Mouse (Mus musculus): ENCODE results near the gene Efna2. TPM values are rescaled to one million over a fixed set of nuclear protein-coding genes. Genes with fewer than 3 reads are reported as not detected.

Efna2 gene
- 47.9 and 48.0 TPM in 2 replicates for polyA plus RNA-seq (2016; fragmentation: Nextera tagmentation; extraction: Ambion mirVana)

DNA sequence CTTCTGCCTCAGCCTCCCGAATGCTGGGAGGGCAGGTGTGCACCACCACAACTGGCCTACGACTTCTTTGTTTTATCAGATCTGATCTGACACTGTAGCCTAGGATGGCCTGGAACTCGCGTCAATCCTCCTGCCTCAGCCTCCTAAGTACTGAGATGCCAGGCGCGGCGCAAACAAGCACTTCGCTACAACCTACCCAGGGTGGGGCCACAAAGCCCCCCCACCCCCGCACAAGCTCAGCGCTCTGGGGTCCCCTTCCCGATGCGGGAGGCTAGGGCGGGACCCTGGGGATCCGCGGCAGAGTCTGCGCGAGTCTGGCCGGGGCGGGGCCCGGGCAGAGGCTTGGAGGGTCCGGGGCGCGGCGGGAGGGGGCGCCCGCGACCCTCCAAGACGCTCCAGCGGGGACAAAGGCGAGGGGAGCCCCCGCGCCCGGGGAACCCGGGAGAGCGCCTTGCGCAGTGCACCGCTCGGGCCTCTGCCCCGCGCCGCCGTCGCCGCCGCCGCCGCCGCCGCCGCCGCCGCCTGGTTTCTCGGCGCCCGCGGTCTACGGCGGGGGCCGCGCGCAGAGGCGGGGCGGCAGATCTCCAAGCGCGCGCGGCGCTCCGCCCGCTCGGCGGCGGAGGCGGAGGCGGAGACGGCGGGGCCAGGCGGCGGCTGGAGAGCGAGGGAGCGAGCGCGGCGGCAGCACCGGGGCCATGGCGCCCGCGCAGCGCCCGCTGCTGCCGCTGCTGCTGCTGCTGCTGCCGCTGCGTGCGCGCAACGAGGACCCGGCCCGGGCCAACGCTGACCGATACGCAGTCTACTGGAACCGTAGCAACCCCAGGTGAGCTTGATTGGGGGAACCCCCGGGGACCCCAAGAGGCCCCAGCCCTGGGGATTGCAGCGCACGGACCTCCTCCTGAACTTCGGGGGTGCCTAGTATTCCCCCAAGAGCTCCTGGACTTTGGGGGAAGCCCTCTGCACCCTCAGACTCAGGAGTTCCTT is at the start of gene Efna2:
Efna2 (plus strand) TSS at position 415 of the 984 bp plus-strand sequence.
- peak within 1 kb of the TSS; percentile 90 for H3K4me2 ChIP-seq (replicated peaks)
- peaks cover 31% of the 10 kb centered on the region for H3K4me1 ChIP-seq
- peak within 1 kb of the TSS; percentile 76 for H3K4me3 ChIP-seq
- H3K9me3 ChIP-seq, result no peaks in the 10 kb centered on the region
- peak within 1 kb of the TSS; percentile 88 for H3K9ac ChIP-seq
- H3K27ac ChIP-seq, result peak within 1 kb of the TSS; percentile 53
- H3K27me3 ChIP-seq (replicated peaks), result no peaks in the 10 kb centered on the region
- ATAC-seq (ENCODE audit: low FRiP score, low read depth), result peak; percentile 70
- H3K36me3 ChIP-seq, result peaks cover 11% of the 10 kb centered on the region
- 2% methylated on average over 90 of the region's 106 CpGs for WGBS

DNA sequence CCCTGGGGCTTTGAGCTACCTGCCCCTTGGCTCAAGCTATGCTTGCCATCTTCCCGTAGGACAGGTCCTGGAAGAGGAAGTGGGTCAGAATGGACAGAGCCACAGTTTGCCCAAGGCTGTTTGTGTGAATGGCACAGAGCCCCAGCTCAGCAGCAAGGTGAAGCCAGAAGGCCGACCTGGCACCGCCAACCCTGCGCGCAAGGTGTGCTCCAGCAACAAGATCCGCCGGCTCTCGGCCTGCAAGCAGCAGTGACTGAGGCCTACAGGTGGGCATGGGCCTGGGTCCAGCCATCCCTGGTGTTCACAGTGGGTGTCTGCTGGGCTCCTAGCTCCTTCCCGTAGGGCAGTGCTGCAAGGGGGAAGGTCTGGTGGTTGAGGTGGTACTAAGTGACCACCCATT is 49.4 kb upstream of the Efna2 start:
- Histone ChIP-seq H3K36me3 (peaks cover 95% of the 10 kb centered on the region), H3K9me3 (no peaks in the 10 kb centered on the region), H3K4me1 (peaks cover 15% of the 10 kb centered on the region; the same call in 1 of the 2 replicates), H3K27ac (no peak overlapping the region), H3K27me3 (replicated peaks) (peaks cover 25% of the 10 kb centered on the region), H3K9ac (no peak overlapping the region), H3K4me2 (replicated peaks) (no peak overlapping the region), H3K4me3 (no peak overlapping the region)
- no peak for ATAC-seq (ENCODE audit: low FRiP score, low read depth)
- 93% methylated on average over 9 of the region's 9 CpGs for WGBS

DNA sequence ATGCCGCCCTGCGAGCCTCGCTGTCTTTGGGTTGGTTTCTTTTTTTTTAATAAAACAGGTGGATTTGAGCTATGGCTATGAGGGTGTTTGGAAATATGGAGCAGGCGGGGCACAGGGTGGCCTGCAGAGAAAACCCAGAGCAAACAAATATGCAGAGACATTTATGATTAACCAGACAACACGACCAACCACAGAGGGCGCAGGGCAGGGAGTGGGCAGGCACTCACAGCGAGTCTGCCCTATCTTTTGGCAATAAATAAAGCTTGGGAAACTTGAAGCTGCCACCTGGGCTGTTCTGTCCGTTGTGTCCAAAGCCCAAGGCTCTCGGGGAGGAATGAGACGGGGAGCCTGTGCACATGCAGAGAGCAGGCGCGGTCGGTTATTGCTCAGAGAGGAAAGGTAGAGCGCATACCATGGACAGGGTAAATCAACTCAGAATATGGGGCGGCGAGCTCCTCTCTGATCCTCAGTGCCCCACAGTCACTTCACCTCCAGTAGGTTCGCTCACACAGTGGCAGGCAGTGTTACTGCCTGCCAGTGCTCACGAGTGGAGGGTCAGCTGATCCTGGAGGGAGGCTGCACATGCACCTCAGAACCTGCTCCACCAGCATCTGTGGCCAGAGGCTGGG is 48.8 kb upstream of the Efna2 start:
- 84% methylated on average over 18 of the region's 18 CpGs for WGBS
- Histone ChIP-seq H3K4me3 (0 out of 2 replicates have a peak overlapping the region, but pooled peaks have one; percentile 9), H3K4me2 (replicated peaks) (no peak overlapping the region), H3K9me3 (no peaks in the 10 kb centered on the region), H3K9ac (no peak overlapping the region), H3K27ac (no peak overlapping the region), H3K36me3 (peaks cover 95% of the 10 kb centered on the region), H3K4me1 (peaks cover 15% of the 10 kb centered on the region; the same call in 1 of the 2 replicates), H3K27me3 (replicated peaks) (peaks cover 29% of the 10 kb centered on the region)
- ATAC-seq (ENCODE audit: low FRiP score, low read depth), result no peak

DNA sequence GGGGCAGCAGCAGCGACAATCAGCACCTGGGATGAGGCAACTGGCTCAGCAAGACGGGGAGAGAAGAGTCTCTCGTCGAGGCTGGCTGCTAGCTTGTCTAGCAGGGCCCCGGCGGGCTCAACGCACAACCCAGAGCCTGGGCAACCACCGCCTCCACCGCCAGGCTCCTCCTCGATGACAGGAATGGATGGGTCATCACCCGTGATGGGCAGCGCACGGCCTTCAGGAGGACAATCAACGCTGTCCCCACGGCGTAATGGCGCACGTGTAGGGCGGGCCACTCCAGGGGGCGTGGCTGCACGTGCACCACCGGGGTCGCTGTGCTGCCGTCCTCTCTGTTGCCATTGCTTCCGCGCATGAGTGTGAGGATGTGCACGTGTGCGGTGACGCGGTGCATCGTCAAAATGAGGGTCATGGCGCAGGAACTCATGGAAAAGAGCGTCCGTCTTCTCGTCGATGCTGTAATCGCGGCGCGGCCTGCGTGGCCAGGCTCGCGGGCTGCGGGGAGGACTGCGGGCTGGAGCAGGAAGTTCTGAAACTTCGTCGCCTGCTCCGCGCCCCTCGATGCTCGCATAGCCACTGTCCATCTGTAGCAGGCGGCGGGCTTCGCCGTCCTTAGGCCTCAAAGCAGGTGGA is 47.8 kb upstream of the Efna2 start:
- no peaks in the 10 kb centered on the region for H3K9me3 ChIP-seq
- WGBS, result 11% methylated on average over 55 of the region's 55 CpGs
- H3K4me2 ChIP-seq (replicated peaks), result peak overlapping the region; percentile 42
- peak overlapping the region; percentile 7; the same call in 1 of the 2 replicates for H3K4me3 ChIP-seq
- H3K27ac ChIP-seq, result no peak overlapping the region
- H3K4me1 ChIP-seq, result peaks cover 18% of the 10 kb centered on the region
- H3K36me3 ChIP-seq, result peaks cover 88% of the 10 kb centered on the region
- H3K27me3 ChIP-seq (replicated peaks), result peaks cover 38% of the 10 kb centered on the region
- ATAC-seq (ENCODE audit: low FRiP score, low read depth), result peak; percentile 45; the same call in 1 of the 2 replicates
- H3K9ac ChIP-seq, result no peak overlapping the region

DNA sequence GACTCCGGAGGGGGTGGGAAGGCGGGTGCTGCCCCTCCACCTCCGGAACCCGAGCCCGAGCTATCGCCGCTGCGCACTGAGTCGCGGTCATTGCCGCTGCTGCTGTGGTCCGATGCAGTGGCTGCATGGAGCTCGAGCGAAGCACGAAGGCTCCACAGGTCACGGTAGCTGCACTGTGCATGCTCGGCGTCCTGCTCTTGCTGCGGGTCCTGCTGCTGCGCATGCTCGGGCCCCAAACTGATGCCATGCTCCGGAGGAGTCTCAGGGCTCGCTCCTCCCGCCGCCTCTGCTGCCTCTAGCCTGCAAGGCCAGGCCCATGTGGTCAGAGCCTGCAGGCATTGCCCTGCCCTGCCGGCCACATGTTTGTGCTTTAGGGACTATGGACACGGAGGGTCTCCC is 47.3 kb upstream of the Efna2 start:
- peaks cover 43% of the 10 kb centered on the region for H3K27me3 ChIP-seq (replicated peaks)
- no peak overlapping the region for H3K9ac ChIP-seq
- peaks cover 23% of the 10 kb centered on the region for H3K4me1 ChIP-seq
- peaks cover 83% of the 10 kb centered on the region for H3K36me3 ChIP-seq
- ATAC-seq (ENCODE audit: low FRiP score, low read depth), result peak; percentile 2; the same call in 1 of the 2 replicates
- WGBS, result 35% methylated on average over 27 of the region's 27 CpGs
- H3K4me2 ChIP-seq (replicated peaks), result peak overlapping the region; percentile 42
- no peak overlapping the region for H3K4me3 ChIP-seq
- H3K27ac ChIP-seq, result no peak overlapping the region
- H3K9me3 ChIP-seq, result no peaks in the 10 kb centered on the region

DNA sequence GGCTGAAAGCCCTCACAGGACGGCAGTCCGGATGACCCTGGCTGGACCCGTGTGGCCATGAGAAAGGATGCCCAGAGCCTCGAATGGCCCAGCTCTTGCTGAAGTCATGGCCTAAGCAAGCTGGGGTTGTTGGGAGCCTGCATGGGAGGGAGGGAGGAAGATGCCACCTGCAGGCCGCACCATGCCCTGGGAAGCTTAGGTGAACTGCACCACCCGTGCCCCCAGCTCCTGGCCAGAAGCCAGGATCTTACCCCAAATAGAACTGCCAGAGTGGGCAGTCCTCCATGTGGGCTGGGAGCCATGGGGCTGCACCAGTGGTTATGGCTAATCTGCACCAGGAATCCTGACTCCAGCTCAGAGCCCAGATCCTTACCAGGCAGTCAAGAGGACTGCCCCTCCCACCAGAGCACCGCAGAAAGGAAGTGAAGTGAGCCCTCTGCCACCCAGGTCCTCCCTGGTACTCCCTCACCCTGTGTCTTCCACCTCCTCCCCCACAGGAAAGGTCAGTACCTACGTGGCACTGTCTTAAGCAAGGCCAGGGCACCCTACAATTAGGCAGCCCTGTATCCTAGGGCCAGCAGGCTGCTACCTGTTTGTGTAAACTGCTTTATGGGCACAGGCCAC is 45.9 kb upstream of the Efna2 start:
- no peak for ATAC-seq (ENCODE audit: low FRiP score, low read depth)
- Histone ChIP-seq H3K4me2 (replicated peaks) (0 out of 2 replicates have a peak overlapping the region, but pooled peaks have one; percentile 9), H3K9me3 (no peaks in the 10 kb centered on the region), H3K4me1 (peaks cover 37% of the 10 kb centered on the region), H3K36me3 (peaks cover 69% of the 10 kb centered on the region), H3K9ac (no peak overlapping the region), H3K4me3 (no peak overlapping the region), H3K27ac (no peak overlapping the region), H3K27me3 (replicated peaks) (peaks cover 54% of the 10 kb centered on the region)
- 81% methylated on average over 8 of the region's 8 CpGs for WGBS

DNA sequence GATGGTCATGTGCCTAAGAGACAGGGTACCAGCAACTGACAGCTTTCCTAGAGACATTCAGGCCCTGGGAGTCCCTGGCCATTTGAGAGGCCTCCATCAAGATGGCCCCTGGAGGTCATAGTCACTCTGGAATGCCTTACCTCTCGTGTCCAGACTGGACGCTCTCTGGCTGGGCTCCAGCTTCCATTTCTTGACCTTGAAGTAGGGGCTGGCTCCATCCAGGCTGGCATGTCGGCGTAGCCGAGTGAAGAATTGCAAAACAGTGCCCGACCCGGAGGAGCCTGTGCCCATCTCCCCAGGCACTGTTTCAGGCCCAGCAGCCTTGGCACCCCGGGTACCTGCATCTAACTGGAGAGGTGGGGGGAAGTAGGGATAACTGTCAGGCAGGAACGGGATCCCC is 44.9 kb upstream of the Efna2 start:
- Histone ChIP-seq H3K4me2 (replicated peaks) (no peak overlapping the region), H3K9ac (no peak overlapping the region), H3K9me3 (no peaks in the 10 kb centered on the region), H3K36me3 (peaks cover 59% of the 10 kb centered on the region), H3K27ac (no peak overlapping the region), H3K4me3 (no peak overlapping the region), H3K27me3 (replicated peaks) (peaks cover 57% of the 10 kb centered on the region), H3K4me1 (peaks cover 45% of the 10 kb centered on the region)
- no peak for ATAC-seq (ENCODE audit: low FRiP score, low read depth)
- WGBS, result 92% methylated on average over 9 of the region's 9 CpGs

DNA sequence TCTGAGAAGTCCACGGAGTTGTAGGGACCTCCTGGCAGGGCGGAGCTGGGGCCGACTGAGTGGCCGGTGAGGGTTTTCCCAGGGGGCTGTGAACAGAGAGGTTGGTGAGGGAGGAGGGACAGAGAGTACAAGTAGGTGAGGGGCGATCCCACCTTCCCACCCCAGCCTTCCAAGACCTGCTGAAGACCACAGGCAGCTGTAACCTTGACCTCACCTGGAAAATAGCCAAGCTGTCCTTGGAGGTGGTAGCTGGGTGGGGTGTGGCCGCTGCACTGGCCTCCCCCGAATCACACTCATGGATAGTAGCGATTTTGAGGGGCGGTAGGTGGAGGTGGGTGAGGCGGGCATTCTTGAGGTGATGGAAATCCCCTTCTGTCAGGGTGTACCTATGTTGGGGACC is 44.1 kb upstream of the Efna2 start:
- Histone ChIP-seq H3K27ac (no peak overlapping the region), H3K4me1 (peaks cover 48% of the 10 kb centered on the region), H3K9ac (no peak overlapping the region), H3K4me2 (replicated peaks) (no peak overlapping the region), H3K4me3 (no peak overlapping the region), H3K36me3 (peaks cover 51% of the 10 kb centered on the region), H3K9me3 (no peaks in the 10 kb centered on the region), H3K27me3 (replicated peaks) (peaks cover 52% of the 10 kb centered on the region)
- ATAC-seq (ENCODE audit: low FRiP score, low read depth), result no peak
- WGBS, result 85% methylated on average over 10 of the region's 10 CpGs

DNA sequence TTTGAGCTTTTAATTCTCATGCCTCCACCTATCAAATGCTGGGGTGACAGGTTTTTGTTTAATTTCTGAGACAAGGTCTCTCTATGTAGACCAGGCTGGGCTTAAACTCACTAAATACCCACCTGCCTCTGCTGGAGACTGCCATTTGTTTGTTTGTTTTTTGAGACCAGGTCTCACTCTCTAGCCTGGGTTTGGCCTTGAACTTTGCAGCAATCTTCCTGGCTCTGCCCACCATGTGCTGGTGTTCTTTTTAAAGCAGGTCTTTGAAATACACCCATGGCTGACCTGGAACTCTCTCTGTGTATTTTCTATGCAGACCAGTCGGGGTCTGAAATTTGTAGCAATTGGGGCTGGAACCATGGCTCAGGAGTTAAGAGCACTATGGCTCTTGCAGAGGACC is 43.6 kb upstream of the Efna2 start:
- H3K4me2 ChIP-seq (replicated peaks), result no peak overlapping the region
- 85% methylated on average over 1 of the region's 1 CpGs for WGBS
- peaks cover 52% of the 10 kb centered on the region for H3K27me3 ChIP-seq (replicated peaks)

DNA sequence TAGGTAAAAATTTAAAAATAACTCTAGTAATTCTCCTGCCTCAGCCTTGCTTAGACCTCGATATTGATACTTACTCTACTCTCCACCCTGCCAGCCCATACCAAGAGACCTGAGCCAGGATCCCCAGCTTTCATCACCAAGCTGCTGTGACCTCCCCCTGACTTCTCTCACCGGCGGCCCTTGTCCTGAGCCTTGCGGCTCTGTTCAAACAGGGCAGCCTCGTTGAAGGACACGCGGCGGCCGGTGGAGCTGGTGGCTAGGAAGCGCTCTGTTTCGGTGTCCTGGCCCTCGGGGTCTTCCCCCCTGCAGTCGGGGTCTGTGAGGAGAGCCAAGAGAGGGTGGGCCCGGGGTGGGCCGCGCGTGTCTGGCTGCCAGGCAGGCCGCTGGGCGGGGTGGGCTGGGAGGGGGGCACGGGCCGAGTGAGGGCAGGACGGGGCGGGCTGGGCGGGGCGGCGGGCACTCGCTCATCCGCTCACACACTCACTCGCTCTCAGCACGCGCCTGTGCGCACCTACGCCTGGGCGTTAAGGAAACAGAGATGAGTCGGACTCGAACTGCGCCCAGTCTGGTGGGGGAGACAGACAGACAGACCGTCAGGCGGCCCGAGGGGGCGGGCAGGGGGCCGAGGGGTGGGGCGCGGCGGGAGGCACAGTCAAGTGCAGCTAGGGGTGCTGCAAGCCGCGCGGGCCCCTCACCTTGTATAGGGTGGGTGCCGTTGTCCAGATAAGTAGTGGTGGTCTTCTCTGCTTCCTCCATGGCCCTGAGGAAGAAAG is 42.9 kb upstream of the Efna2 start:
- peak overlapping the region; percentile 94 for H3K9ac ChIP-seq
- ATAC-seq (ENCODE audit: low FRiP score, low read depth), result no peak
- H3K27me3 ChIP-seq (replicated peaks), result peaks cover 47% of the 10 kb centered on the region

More for the DNA sequence above, 43.6 kb upstream of the Efna2 start:
- Histone ChIP-seq H3K4me1 (peaks cover 50% of the 10 kb centered on the region), H3K27ac (no peak overlapping the region), H3K9me3 (no peaks in the 10 kb centered on the region), H3K4me3 (no peak overlapping the region), H3K36me3 (peaks cover 46% of the 10 kb centered on the region), H3K9ac (0 out of 2 replicates have a peak overlapping the region, but pooled peaks have one; percentile 94)
- no peak for ATAC-seq (ENCODE audit: low FRiP score, low read depth)

More for the DNA sequence above, 42.9 kb upstream of the Efna2 start:
- H3K4me2 ChIP-seq (replicated peaks), result peak overlapping the region; percentile 99
- peaks cover 50% of the 10 kb centered on the region for H3K4me1 ChIP-seq
- 8% methylated on average over 45 of the region's 49 CpGs for WGBS
- no peak overlapping the region for H3K27ac ChIP-seq
- peak overlapping the region; percentile 84 for H3K4me3 ChIP-seq
- peaks cover 39% of the 10 kb centered on the region for H3K36me3 ChIP-seq
- H3K9me3 ChIP-seq, result no peaks in the 10 kb centered on the region
